Mouse (Mus musculus) cortical plate, adult 2 months (tissue): ENCODE measurements at regions not wholly inside any gene's neighbourhood (a gene's known extent, or its start where the extent isn't known, plus 50 kb on each side); places are given as distances from the start of the nearest gene placed in this dataset.

Source experiments
- H3K27ac ChIP-seq: fragments of 200-500 bp; 2 replicates; pipeline ENCODE4 v1.5.1; 2012; ENCODE audit warnings: low read length, control low read depth, inconsistent platforms; ENCODE audit not compliant: insufficient read depth
- H3K4me1 ChIP-seq: fragments of 200-500 bp; 2 replicates; pipeline ENCODE4 v1.6.1; 2011; ENCODE audit warnings: low read length; ENCODE audit not compliant: control insufficient read depth, insufficient read depth
- H3K4me3 ChIP-seq: fragments of 200-500 bp; 2 replicates; pipeline ENCODE4 v1.5.1; 2011; ENCODE audit warnings: mild to moderate bottlenecking, low read length, control low read depth; ENCODE audit not compliant: insufficient read depth
- CTCF ChIP-seq: fragments of 200-500 bp; IDR thresholded peaks from 2 replicates; pipeline ENCODE4 v1.5.1; 2011; ENCODE audit warnings: mild to moderate bottlenecking, control low read depth, low read length; ENCODE audit not compliant: insufficient read depth; ENCODE audit errors: extremely low read depth
- POLR2A ChIP-seq: fragments of 200-500 bp; IDR thresholded peaks from 2 replicates; pipeline ENCODE4 v1.6.1; 2011; ENCODE audit warnings: mild to moderate bottlenecking, low read length, control low read depth; ENCODE audit not compliant: insufficient read depth; ENCODE audit errors: extremely low read depth

GRCm38 (mm10) chr13:31465711-31466110, 90.2 kb upstream of the Foxq1 start:
- no peaks in the 10 kb centered on the region for H3K4me1 ChIP-seq

DNA sequence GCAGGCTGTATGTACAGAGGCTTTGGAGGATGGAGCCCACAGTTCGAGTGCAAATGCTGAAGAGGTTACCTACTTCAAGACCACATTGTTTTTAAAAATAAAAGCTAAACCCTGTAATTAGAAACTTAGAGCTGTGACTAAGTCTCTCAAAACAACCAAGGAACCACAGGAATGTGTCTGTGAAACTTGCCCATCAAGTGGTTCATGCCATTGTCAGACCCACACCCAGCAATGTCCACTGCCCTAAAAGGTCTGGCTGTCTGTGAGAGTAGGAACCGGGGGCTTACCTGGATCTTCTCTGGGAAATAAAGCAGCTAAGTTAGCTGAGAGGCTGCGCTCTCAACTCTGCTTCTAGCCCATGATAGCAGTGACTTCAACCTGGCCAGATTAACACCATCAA, 87.8 kb upstream of the Foxq1 start:
- Histone ChIP-seq H3K4me1 (0 out of 2 replicates have a peak, but pooled peaks cover 1% of the 10 kb centered on the region), H3K27ac (no peak overlapping the region), H3K4me3 (no peak overlapping the region)
- TF ChIP-seq POLR2A, result no peak
- no peak for TF ChIP-seq CTCF

More at GRCm38 (mm10) chr13:31465711-31466110, 90.2 kb upstream of the Foxq1 start:
- Histone ChIP-seq H3K27ac (no peak overlapping the region), H3K4me3 (no peak overlapping the region)
- no peak for TF ChIP-seq CTCF
- no peak for TF ChIP-seq POLR2A

- Histone ChIP-seq H3K27ac (no peak overlapping the region), H3K4me1 (0 out of 2 replicates have a peak, but pooled peaks cover 1% of the 10 kb centered on the region), H3K4me3 (no peak overlapping the region)
- TF ChIP-seq POLR2A, result no peak
- no peak for TF ChIP-seq CTCF
Observed at GRCm38 (mm10) chr13:31468983-31469382, 87.0 kb upstream of the Foxq1 start.

GRCm38 (mm10) chr13:31472366-31472765, 83.6 kb upstream of the Foxq1 start:
- TF ChIP-seq POLR2A, result no peak
- TF ChIP-seq CTCF, result no peak
- no peak overlapping the region for H3K4me3 ChIP-seq
- H3K4me1 ChIP-seq, result peaks cover 3% of the 10 kb centered on the region
- H3K27ac ChIP-seq, result no peak overlapping the region

GRCm38 (mm10) chr13:31472804-31473203, 83.1 kb upstream of the Foxq1 start:
- Histone ChIP-seq H3K27ac (no peak overlapping the region), H3K4me3 (no peak overlapping the region), H3K4me1 (peaks cover 3% of the 10 kb centered on the region)
- TF ChIP-seq POLR2A, result no peak
- TF ChIP-seq CTCF, result no peak

GRCm38 (mm10) chr13:31473275-31473674, 82.7 kb upstream of the Foxq1 start:
- peaks cover 3% of the 10 kb centered on the region for H3K4me1 ChIP-seq
- H3K27ac ChIP-seq, result no peak overlapping the region
- no peak overlapping the region for H3K4me3 ChIP-seq
- no peak for TF ChIP-seq POLR2A
- TF ChIP-seq CTCF, result no peak

DNA sequence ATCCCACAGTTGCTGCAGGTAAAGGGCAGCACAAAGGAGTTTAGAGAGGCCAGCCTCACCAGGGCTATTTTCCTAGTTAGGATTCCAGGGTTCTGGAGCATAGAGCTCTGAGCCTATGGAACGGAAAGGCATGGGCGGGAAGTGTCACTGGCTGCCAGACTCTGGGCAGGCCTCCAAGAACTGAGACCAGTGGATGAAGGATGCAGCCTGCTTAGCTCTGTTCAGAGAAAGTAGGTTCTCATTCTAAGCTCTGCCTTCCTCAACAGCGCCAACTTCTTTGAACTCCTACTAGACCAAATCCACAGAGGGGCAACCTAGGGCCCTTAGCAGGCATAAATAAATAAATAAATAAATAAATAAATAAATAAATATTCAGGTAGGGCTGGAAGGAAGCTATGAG, 80.1 kb upstream of the Foxq1 start:
- H3K27ac ChIP-seq, result no peak overlapping the region
- H3K4me1 ChIP-seq, result peaks cover 3% of the 10 kb centered on the region
- TF ChIP-seq CTCF, result no peak
- TF ChIP-seq POLR2A, result no peak
- H3K4me3 ChIP-seq, result no peak overlapping the region

GRCm38 (mm10) chr13:31477171-31477867, 78.6 kb upstream of the Foxq1 start:
- Histone ChIP-seq H3K4me1 (peaks cover 3% of the 10 kb centered on the region), H3K27ac (no peak overlapping the region), H3K4me3 (no peak overlapping the region)
- no peak for TF ChIP-seq CTCF
- TF ChIP-seq POLR2A, result no peak

- H3K4me1 ChIP-seq, result no peaks in the 10 kb centered on the region
- no peak overlapping the region for H3K27ac ChIP-seq
- TF ChIP-seq CTCF (no peak), POLR2A (no peak)
- no peak overlapping the region for H3K4me3 ChIP-seq
Observed at GRCm38 (mm10) chr13:31481105-31481844, 74.7 kb upstream of the Foxq1 start.

DNA sequence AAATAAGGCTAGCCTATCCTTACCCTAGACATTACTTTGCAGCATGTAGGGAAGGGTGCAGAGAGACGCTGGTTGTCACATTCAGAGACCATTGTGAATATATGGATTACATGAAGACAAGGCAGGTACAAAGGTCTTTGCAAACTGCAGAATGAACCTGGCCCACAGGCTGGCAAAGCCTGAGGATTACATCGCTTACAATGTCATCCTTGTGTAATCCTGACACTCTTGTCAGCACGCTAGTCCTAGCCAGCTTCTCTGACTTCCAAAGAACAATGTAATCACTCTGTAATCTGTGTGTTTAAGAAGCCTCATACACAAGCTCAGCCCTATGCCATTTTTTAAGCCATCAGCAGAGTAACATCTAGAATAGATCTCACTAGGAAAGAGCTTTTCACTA, 69.6 kb upstream of the Foxq1 start:
- Histone ChIP-seq H3K4me3 (no peak overlapping the region), H3K4me1 (no peaks in the 10 kb centered on the region), H3K27ac (no peak overlapping the region)
- TF ChIP-seq CTCF, result no peak
- no peak for TF ChIP-seq POLR2A
